Mouse (Mus musculus) v-Abl transformed pro-B cells (cell line): ENCODE measurements around the gene Tmem169.

Experiments used
- in situ Hi-C, 2 experiments: fragments of 400-800 bp; cut with MboI; formaldehyde crosslinking; loops; one replicate each; pipeline ENCODE4 v1.15.1; 2025; ENCODE audit not compliant: unreplicated experiment in 2 of 2

Gene Tmem169

DNA sequence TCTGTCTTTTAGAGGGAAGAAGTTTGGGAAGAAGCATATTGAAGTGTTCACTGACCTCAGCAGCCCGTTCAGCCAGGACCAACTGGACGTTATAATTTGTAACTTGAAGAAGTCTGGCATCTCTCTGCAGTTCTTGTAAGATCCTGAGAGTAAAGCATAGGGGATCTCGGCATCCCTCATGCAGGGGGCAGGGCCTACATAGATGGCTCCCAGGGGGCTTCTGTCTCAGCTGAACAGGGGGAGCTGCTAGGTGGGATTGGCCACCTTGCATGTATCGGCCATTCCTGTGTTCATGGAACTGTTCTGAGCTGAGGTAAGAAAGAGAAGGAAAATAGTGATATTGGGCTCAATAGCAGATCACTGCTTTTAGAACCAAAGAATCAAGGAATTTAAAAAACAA is 31.3 kb downstream of the Tmem169 start:
- in situ Hi-C loops = loop anchor here (5.0 to 25.0 kb wide), 4 partner anchors 262 to 1497 kb away; partner anchors contain the start of gene Rpl37a (in 1 of the 2)

DNA sequence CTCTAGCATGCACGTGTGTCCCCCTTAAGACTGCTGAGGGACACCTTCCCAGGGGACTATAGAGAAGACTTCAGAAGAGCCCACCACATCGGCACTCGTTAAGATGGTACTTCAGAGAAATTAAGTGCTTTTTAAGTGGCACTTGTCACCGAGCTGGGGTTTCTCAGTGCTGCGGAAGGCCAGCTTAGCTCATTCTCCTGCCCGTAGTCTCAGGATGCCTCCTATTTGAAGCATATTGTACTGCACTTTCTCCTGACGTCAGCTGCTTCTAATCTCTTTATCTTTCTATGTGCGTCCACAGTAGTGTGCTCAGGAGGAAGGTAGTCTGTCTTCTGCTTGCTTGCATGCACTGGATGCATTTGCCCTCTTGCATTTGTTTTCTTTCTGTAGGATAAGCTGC is 32.2 kb downstream of the Tmem169 start:
- in situ Hi-C loops = loop anchor here (5.0 to 25.0 kb wide), 4 partner anchors 261 to 1496 kb away; partner anchors contain the start of gene Rpl37a (in 1 of the 2)

DNA sequence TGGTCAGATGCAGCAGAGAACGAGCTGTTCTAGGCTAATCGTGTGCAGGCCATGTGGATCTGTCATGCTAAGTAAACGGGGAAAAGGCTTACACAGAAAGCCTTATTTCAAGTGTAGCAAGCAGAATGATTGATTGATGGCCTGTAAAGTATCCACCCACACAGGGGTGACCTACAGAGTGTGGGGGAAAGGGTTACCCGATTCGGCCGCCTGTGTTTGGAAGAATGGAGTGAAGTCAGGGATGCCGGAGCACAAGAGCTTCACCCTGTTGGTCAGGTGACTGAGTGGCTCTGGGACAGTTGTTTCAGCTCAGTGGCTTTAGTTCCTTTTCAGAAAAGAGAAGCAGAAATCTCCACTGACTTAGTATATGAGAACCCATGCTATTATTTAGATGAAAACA is 32.7 kb downstream of the Tmem169 start:
- in situ Hi-C loops = loop anchor here (5.0 to 25.0 kb wide), 4 partner anchors 260 to 1495 kb away; partner anchors contain the start of gene Rpl37a (in 1 of the 2)

DNA sequence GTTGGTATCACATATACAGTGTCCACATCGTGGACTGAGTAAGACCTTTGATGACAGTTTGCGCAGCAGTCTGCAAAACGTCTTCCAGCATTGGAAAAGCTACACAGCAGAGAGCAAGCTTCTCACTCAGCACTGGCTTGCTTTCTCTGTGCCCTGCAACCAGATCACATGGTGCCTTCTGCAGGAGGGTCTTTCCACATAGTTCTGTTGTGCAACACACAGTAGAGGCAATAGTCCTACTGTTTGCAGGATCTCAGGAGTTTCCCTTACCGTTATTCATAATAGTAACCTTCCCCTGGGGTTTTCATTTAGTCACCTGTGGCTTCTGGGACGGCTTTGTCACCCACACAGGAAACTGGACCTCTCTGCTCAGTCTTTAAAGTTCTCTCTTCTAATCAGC is 36.6 kb downstream of the Tmem169 start:
- in situ Hi-C loops = loop anchor here in 1 of 2 experiments (25.0 kb wide), 1 partner anchor 1492 kb away; no protein-coding TSS in a partner anchor

DNA sequence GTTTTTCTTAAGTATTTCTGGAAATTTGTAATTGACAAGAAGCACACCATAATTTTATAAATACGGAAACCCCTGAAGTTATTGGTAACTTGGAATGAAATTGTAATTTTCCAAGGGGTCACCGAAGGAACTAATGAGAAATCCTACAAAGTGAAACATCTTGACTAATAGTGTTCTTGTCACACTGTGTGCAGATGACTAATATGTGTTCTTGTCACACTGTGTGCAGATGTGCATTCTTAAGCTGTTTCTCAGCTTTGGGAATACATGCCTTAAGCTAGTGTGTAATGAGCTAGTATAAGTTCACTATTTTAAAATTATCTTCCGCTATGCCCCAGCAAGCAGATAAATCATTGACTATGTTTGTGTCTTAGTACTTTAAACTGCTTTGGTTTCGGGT is 39.1 kb downstream of the Tmem169 start:
- in situ Hi-C loops = loop anchor here in 1 of 2 experiments (25.0 kb wide), 1 partner anchor 1489 kb away; no protein-coding TSS in a partner anchor

DNA sequence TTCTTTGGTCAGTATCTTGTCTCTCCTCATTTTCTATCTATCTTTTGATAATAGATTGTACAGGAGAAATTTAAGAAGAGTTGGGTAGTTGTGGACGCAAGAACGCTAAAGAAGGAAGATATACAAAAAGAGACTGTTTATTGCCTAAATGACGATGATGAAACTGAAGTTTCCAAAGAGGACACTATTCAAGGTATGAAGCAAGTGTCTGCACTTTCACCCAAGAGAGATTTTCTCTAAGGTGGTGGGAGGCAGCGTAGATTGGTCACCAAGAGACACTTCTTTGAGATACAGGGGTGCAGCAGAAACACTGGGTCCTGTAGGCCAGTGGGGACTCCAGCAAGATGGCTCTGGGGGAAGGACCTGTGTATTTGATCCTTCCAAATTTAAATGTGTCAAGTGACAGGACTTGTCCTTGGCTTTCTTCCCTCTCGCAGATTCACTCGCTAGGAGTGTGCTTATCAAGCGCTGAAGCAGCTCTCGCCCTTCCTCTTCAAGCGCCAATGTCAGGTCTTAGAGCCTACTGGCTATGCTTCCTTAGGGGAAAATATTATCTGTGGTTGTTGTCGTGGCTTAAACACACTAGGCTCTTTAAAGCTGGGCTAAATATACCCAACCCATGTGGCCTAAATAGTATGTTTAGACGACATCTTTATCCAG is 42.1 kb downstream of the Tmem169 start:
- in situ Hi-C loops = no loop called here

DNA sequence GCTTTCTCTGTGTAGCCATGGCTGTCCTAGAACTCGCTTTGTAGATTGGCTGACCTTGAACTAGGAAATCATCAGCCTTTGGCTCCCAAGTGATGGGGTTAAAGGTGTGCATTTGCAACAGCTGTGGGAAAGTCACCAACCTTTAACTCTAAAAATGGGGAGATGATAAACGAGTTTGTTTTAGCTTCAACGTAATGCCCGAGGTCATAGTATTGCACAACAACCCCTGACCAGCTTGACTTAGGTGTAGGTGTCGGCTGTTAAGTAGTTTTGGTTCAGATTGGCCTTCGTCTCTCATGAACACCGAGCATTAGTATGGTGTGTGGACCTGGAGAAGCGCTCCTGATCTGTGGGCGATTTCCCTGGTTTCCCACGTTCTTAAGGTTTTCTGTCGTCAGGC is 50.6 kb downstream of the Tmem169 start:
- in situ Hi-C loops = no loop called here

DNA sequence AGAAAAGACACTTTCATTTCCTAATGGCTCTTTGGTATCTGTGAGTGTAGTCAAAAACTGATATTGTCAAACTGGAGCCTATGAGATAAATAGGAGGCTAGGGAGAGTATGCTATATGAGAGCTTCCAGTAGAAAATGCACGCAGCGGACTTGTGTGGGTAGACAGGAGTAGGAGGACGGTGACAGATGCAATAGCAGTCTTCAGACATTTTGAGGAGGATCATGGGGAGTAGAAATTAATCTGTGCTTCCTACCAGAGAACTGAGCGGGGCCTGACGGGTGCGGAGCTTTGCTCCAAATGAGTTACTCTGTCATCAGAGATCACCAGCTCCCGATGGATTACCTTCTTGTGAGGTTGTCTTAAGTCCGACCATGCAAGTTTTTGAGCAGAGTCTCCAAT is 52.6 kb downstream of the Tmem169 start:
- in situ Hi-C loops = no loop called here

DNA sequence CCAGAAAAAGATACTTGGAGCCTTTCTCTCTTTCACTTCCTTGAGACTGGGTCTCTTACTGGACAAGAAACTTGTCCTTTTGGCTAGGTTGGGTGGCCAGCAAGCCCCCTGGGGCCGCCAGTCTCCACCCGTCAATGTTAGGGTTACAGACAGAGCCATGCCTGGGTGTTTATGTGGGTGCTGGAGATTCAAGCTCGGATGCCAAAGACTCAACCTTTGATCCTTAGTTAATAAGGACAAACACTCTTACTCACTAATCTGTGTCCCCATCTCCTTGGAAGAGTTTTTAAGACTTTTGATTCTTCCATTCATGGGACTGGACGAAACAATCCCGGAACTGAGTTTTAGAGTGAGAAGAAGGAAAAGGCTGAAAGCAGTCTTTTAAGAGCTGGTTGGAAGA is 54.2 kb downstream of the Tmem169 start:
- in situ Hi-C loops = no loop called here

DNA sequence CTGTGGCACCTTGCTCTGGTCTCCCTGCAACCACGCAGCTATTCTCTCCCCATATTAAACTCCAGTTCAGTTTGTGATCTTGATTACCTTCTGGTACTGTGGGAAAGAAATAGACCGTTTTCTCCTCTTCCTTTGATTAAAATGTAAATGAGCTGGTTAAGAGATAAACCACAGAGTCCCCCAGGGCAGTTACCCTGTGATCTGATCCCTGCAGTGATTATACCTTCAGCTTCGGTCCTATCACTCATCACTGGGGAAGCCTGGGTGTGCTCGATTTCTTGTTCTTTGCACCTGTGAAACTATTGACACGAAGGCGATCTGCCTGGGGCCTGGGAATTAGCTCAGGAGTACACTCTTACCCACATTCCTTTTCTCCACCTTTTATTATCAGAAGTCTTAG is 63.7 kb downstream of the Tmem169 start:
- in situ Hi-C loops = no loop called here
